Mouse (Mus musculus): ENCODE data around the gene Rnf220. TPM values are rescaled to one million over a fixed set of nuclear protein-coding genes. Genes with fewer than 3 reads are reported as not detected.

The Rnf220 gene
- polyA plus RNA-seq, 1 experiment from 2014 or later: 34.1 TPM

DNA sequence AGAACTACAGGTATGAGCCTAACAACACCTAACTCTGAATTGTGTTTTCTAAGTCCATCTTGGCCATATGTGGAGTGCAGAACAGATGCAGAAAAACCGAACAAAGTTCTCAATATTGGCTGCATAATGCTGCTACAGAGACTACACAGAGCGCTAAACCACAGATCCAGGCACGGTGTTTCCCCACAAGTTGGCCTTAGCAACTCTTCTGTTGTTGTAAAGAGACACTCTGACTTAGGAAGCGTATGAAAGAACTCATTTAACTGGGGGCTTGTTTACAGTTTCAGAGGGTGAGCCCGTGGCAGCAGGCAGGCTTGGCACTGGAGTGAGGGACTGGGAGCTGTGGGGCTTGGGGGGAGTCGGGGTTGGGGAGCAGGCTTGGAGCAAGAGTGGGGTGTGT lies 142.2 kb downstream of the Rnf220 start:
- no peak for ATAC-seq (replicated peaks; ENCODE audit: insufficient number of reproducible peaks, insufficient read depth, low FRiP score, low read depth)
- Histone ChIP-seq H3K4me2 (no peak overlapping the region), H3K9ac (no peak overlapping the region), H3K27ac (no peak overlapping the region), H3K9me3 (replicated peaks) (no peaks in the 10 kb centered on the region), H3K4me1 (replicated peaks) (peaks cover 7% of the 10 kb centered on the region; the same call in 1 of the 2 replicates), H3K36me3 (no peaks in the 10 kb centered on the region), H3K27me3 (peaks cover 20% of the 10 kb centered on the region), H3K4me3 (no peak overlapping the region)
- WGBS: 79% methylated on average over 6 of the region's 6 CpGs

DNA sequence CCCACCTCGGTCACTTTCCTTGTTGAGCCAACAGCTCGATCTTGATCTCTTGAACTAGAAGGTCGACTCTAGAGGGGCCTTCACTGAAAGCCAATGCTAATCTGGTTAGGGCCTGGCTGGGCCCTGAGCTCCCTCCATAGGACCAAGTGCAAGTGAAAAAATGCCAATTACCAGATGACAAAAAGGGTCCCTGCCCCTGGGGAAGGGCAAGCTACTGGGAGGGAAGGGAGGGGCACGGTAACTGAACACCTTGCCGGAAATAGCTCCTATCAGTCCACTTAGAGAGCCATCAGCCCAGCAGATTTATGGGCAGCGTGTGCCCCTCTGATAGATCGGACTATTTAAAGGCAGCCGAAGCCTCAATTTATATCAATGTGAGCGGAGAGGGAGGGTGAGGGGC lies 143.9 kb downstream of the Rnf220 start:
- Histone ChIP-seq H3K4me3 (no peak overlapping the region), H3K9me3 (replicated peaks) (no peaks in the 10 kb centered on the region), H3K27ac (no peak overlapping the region), H3K4me1 (replicated peaks) (peaks cover 6% of the 10 kb centered on the region; the same call in 1 of the 2 replicates), H3K9ac (no peak overlapping the region), H3K36me3 (no peaks in the 10 kb centered on the region), H3K27me3 (peaks cover 16% of the 10 kb centered on the region), H3K4me2 (no peak overlapping the region)
- ATAC-seq (replicated peaks; ENCODE audit: insufficient number of reproducible peaks, insufficient read depth, low FRiP score, low read depth): no peak
- WGBS: 49% methylated on average over 9 of the region's 9 CpGs

DNA sequence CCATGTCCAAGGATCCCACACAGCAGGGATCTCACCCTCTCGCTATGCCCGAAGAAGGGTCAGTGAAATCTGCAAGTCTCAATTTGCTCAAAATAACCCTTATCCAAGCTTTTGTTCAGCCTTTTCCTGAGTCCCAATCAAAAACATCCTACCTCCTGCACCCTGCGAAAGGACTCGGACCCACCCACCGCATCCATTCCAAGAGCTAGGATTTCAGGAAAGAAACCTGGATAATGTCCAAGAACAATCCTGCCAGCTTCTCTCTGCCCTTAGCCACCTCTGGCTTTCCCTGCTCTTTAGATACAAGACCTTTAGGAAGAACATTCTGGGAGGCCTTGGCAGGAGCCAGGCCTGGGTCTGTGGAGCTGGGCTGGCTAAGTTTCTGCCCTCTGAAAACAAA lies 144.8 kb downstream of the Rnf220 start:
- peaks cover 6% of the 10 kb centered on the region; the same call in 1 of the 2 replicates for H3K4me1 ChIP-seq (replicated peaks)
- no peaks in the 10 kb centered on the region for H3K9me3 ChIP-seq (replicated peaks)
- H3K4me2 ChIP-seq: no peak overlapping the region
- 68% methylated on average over 5 of the region's 5 CpGs for WGBS
- no peak overlapping the region for H3K4me3 ChIP-seq
- H3K36me3 ChIP-seq: no peaks in the 10 kb centered on the region
- no peak overlapping the region for H3K9ac ChIP-seq
- no peak for ATAC-seq (replicated peaks; ENCODE audit: insufficient number of reproducible peaks, insufficient read depth, low FRiP score, low read depth)
- no peak overlapping the region for H3K27ac ChIP-seq
- peaks cover 11% of the 10 kb centered on the region; the same call in 1 of the 2 replicates for H3K27me3 ChIP-seq

DNA sequence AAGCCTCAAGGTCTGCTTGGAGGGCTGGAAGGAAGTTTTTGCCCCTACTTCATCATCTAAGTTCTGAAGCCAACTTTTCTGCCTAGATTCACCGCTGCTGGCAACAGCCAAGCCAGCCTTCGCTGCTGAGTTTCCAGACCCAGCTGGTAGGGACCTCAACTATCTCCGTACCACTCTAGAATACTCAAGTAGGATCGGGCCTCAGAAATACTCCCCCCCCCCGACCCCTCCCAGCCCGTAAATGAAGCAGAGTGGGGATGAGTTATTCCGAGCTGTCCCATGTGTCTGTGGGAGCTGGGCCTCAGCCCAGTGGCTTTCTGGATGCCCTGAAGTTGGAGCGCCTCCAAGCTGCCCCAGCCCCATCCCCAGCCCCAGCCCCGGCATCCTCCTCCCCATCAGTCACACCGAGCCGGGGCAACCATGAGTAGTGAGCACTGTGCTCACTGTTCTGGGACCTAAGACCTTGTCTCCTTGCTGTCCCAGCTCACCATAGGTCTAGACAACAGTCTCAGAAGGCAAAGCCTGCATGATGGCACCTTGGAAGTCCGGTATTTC lies 146.6 kb downstream of the Rnf220 start:
- Histone ChIP-seq H3K36me3 (no peaks in the 10 kb centered on the region), H3K9me3 (replicated peaks) (no peaks in the 10 kb centered on the region), H3K27me3 (peaks cover 11% of the 10 kb centered on the region; the same call in 1 of the 2 replicates), H3K4me3 (no peak overlapping the region), H3K4me2 (no peak overlapping the region), H3K9ac (no peak overlapping the region), H3K4me1 (replicated peaks) (peaks cover 2% of the 10 kb centered on the region; the same call in 1 of the 2 replicates), H3K27ac (no peak overlapping the region)
- WGBS: 70% methylated on average over 12 of the region's 12 CpGs
- no peak for ATAC-seq (replicated peaks; ENCODE audit: insufficient number of reproducible peaks, insufficient read depth, low FRiP score, low read depth)

DNA sequence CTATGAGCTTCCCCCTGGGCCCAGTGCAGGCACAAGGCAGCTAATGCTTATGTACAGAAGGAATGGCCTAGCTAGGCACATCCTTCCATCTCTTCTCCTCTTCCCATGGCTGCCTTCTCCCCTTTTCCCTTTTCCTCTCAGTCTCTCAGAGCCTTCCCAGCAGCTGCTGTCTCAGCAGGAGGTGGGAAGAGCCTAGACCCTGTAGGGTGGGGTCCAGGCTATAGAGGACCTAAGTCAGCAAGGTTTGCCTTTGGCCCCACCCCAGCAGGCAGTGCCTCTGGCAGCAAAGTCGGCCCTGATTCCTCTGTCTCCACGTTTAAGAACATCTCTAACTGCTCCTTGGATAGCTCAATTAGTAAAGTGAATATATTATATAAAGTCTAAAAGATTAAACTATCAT lies 147.5 kb downstream of the Rnf220 start:
- no peak overlapping the region for H3K9ac ChIP-seq
- no peak for ATAC-seq (replicated peaks; ENCODE audit: insufficient number of reproducible peaks, insufficient read depth, low FRiP score, low read depth)

DNA sequence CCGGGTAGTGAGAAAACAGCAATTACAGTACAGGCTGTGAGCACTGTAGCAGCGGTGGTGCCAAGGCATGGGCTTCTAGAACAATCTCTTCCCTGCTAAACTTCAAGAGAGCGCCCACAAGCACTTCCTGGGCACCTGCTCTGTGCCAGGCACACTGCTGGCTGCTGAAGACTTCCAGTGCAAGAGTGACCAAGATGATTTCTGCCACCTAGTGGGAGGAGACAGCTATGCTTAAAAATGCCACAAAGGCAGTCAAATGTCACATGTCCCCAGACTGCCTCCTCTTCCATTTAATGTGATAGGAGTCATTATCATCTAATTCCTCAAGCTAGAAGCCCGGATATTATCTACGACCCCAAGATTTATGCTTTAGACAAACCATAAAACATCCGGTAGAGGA lies 150.8 kb downstream of the Rnf220 start:
- no peak overlapping the region for H3K9ac ChIP-seq
- no peak overlapping the region for H3K4me2 ChIP-seq
- no peak overlapping the region for H3K27ac ChIP-seq
- no peaks in the 10 kb centered on the region for H3K4me1 ChIP-seq (replicated peaks)
- peaks cover 7% of the 10 kb centered on the region; the same call in 1 of the 2 replicates for H3K27me3 ChIP-seq
- ATAC-seq (replicated peaks; ENCODE audit: insufficient number of reproducible peaks, insufficient read depth, low FRiP score, low read depth): no peak
- no peaks in the 10 kb centered on the region for H3K9me3 ChIP-seq (replicated peaks)
- WGBS: 53% methylated on average over 6 of the region's 6 CpGs
- no peaks in the 10 kb centered on the region for H3K36me3 ChIP-seq
- no peak overlapping the region for H3K4me3 ChIP-seq

More for the DNA sequence above, 147.5 kb downstream of the Rnf220 start:
- 38% methylated on average over 2 of the region's 2 CpGs for WGBS
- Histone ChIP-seq H3K4me2 (no peak overlapping the region), H3K27me3 (peaks cover 11% of the 10 kb centered on the region; the same call in 1 of the 2 replicates), H3K27ac (no peak overlapping the region), H3K4me3 (no peak overlapping the region), H3K9me3 (replicated peaks) (no peaks in the 10 kb centered on the region), H3K36me3 (no peaks in the 10 kb centered on the region), H3K4me1 (replicated peaks) (peaks cover 2% of the 10 kb centered on the region; the same call in 1 of the 2 replicates)

DNA sequence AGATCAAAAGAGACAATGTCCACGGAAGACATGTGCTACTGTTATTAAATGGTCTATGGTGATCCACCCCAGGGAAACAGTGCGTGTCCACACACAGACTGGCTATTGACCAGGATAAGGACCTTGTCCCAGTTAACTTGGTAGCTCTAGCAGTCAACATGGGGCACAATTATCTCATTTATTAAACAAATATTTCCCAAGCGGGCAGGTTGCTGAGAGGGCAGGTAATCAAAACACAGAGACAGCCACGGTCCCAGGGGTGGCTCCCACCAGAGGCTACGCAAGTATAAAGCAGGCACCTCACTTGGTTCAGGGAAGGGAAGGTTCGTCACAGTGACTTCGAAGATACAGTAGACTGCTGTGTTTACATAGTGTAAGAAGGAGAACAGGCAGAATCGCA lies 153.5 kb downstream of the Rnf220 start:
- peaks cover 4% of the 10 kb centered on the region; the same call in 1 of the 2 replicates for H3K27me3 ChIP-seq
- H3K4me2 ChIP-seq: no peak overlapping the region
- H3K27ac ChIP-seq: no peak overlapping the region
- no peaks in the 10 kb centered on the region for H3K9me3 ChIP-seq (replicated peaks)
- H3K36me3 ChIP-seq: no peaks in the 10 kb centered on the region
- WGBS: 70% methylated on average over 8 of the region's 8 CpGs
- ATAC-seq (replicated peaks; ENCODE audit: insufficient number of reproducible peaks, insufficient read depth, low FRiP score, low read depth): no peak
- no peak overlapping the region for H3K9ac ChIP-seq
- H3K4me3 ChIP-seq: no peak overlapping the region
- H3K4me1 ChIP-seq (replicated peaks): no peaks in the 10 kb centered on the region

DNA sequence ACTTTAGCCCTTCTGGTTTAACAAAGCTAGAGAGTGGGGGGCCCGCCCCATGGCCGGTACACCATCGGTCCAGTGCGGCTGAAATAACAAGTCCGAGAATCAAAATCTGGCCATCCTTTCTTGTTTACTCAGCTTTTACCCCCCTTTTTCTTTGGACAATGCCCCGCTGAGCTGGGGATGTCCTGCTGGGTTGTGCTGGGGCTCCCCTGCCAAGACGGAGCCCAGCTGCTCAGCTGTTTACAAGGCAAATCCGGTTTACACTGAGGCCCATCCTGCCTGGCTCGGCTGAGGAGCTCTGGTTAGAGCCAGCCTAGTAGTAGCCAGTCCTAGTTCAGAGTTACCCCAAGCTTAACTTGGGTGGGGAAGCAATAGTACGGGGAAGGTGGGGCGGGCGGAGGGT lies 154.1 kb downstream of the Rnf220 start:
- Histone ChIP-seq H3K4me1 (replicated peaks) (no peaks in the 10 kb centered on the region), H3K4me2 (no peak overlapping the region), H3K36me3 (no peaks in the 10 kb centered on the region), H3K27ac (no peak overlapping the region), H3K9ac (no peak overlapping the region), H3K4me3 (no peak overlapping the region), H3K9me3 (replicated peaks) (no peaks in the 10 kb centered on the region), H3K27me3 (peaks cover 4% of the 10 kb centered on the region; the same call in 1 of the 2 replicates)
- ATAC-seq (replicated peaks; ENCODE audit: insufficient number of reproducible peaks, insufficient read depth, low FRiP score, low read depth): no peak
- 46% methylated on average over 12 of the region's 12 CpGs for WGBS

DNA sequence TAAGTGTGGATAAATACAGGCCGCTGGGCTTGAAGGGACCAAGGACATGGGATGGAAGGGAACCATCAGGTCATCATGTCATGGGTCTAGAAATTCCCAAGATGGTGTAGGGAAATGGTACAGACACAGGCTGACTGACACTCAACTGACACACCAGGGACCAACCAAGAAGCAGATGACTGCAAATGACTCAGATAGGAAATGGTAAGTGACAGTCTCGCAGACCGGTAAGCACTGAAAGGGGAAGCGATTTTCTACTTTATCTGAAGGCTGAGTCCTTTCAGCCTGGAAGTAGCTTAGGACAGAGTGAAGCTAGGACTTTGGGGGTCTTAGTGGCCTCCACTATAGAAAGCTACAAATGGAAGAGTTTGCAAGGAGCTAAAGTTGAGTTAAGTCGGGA lies 155.6 kb downstream of the Rnf220 start:
- H3K4me2 ChIP-seq: no peak overlapping the region
- no peaks in the 10 kb centered on the region for H3K36me3 ChIP-seq
- ATAC-seq (replicated peaks; ENCODE audit: insufficient number of reproducible peaks, insufficient read depth, low FRiP score, low read depth): no peak
- no peak overlapping the region for H3K27ac ChIP-seq
- no peak overlapping the region for H3K4me3 ChIP-seq
- H3K9ac ChIP-seq: no peak overlapping the region
- WGBS: 79% methylated on average over 5 of the region's 5 CpGs
- H3K9me3 ChIP-seq (replicated peaks): no peaks in the 10 kb centered on the region
- peaks cover 4% of the 10 kb centered on the region; the same call in 1 of the 2 replicates for H3K27me3 ChIP-seq
- no peaks in the 10 kb centered on the region for H3K4me1 ChIP-seq (replicated peaks)

DNA sequence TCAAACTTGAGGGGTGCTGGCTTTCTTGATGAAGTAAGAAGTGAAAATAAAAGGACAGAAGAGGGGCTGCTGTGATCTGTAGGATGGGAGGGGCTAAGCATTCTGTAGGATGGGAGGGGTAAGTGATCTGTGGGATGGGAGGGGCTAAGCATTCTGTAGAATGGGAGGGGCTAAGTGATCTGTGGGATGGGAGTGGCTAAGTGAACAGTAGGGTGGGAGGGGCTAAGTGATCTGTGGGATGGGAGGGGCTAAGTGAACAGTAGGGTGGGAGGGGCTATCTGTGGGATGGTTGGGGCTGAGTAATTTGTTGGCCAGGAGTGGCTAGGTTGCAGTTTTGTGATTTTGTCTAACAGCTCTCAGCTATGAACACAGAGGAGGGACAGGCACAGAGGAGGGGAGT lies 157.1 kb downstream of the Rnf220 start:
- H3K27ac ChIP-seq: no peak overlapping the region
- H3K4me1 ChIP-seq (replicated peaks): no peaks in the 10 kb centered on the region
- no peak overlapping the region for H3K9ac ChIP-seq
- no peak overlapping the region for H3K4me3 ChIP-seq
- H3K4me2 ChIP-seq: no peak overlapping the region
- H3K36me3 ChIP-seq: no peaks in the 10 kb centered on the region
- no peaks in the 10 kb centered on the region for H3K9me3 ChIP-seq (replicated peaks)
- H3K27me3 ChIP-seq: peaks cover 4% of the 10 kb centered on the region; the same call in 1 of the 2 replicates
- no peak for ATAC-seq (replicated peaks; ENCODE audit: insufficient number of reproducible peaks, insufficient read depth, low FRiP score, low read depth)

DNA sequence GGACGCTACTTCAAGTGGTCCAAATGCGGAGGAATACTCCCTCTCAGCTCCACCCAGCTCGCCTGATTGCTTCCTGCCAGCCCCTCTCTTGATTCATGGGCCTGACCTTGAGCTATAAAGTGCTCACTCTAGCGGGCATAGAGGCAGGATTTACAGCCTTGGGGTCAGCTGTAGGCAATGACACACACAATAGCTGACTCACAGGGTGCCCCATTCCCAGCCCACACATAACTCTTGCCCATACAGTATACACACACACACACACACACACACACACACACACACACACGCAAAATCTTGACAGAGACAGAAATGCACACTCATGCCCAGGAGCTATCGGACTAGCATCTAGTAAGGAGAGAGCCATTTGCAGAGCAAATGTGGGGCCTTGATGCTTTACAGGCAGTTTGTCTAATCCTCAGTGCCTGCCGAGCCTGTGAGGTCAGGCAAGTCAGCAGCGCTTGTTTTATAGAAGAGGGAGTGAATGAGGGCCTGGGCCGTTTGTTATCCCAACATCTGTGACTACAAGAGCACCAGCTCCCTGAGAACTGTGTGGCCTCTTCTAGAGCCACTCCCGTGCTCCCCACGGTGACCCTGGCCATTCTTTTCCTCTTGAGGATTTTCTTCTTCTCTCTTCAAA lies 165.9 kb downstream of the Rnf220 start:
- 0 out of 2 replicates have a peak, but pooled peaks cover 3% of the 10 kb centered on the region for H3K4me1 ChIP-seq (replicated peaks)
- no peaks in the 10 kb centered on the region for H3K36me3 ChIP-seq
- H3K27ac ChIP-seq: no peak overlapping the region
- H3K4me3 ChIP-seq: no peak overlapping the region
- no peaks in the 10 kb centered on the region for H3K9me3 ChIP-seq (replicated peaks)
- WGBS: 46% methylated on average over 11 of the region's 11 CpGs
- no peak for ATAC-seq (replicated peaks; ENCODE audit: insufficient number of reproducible peaks, insufficient read depth, low FRiP score, low read depth)
- peaks cover 13% of the 10 kb centered on the region for H3K27me3 ChIP-seq
- no peak overlapping the region for H3K4me2 ChIP-seq
- H3K9ac ChIP-seq: no peak overlapping the region

DNA sequence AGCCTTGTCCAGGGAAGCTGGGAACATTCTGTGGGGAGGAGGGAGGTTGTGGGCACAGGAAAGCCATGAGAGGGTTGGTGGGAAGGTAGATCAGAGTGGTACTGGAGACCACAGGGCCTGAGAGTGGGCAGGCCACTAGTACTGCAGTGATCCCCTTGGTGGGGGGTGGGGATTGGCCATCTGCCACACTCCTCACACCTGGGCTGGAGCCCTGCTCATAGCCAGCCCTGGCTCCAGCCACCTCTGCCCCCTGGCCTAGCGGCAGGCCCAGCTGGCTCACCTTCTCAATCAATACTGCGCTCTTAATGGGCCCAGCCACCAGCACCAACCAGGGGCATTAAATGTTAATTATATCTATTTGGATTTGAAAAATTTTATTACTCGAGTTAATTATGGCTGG lies 166.7 kb downstream of the Rnf220 start:
- Histone ChIP-seq H3K27ac (no peak overlapping the region), H3K4me2 (no peak overlapping the region), H3K4me3 (no peak overlapping the region), H3K27me3 (peaks cover 13% of the 10 kb centered on the region), H3K9ac (no peak overlapping the region), H3K36me3 (no peaks in the 10 kb centered on the region), H3K9me3 (replicated peaks) (no peaks in the 10 kb centered on the region), H3K4me1 (replicated peaks) (0 out of 2 replicates have a peak, but pooled peaks cover 3% of the 10 kb centered on the region)
- no peak for ATAC-seq (replicated peaks; ENCODE audit: insufficient number of reproducible peaks, insufficient read depth, low FRiP score, low read depth)
- 87% methylated on average over 3 of the region's 3 CpGs for WGBS

Data from heart, embryonic 15.5 days (tissue).